In genomic region chr7:18403407-18403806, GRCm38 (mm10) we compare ENCODE assay signal across 16 mouse cellular contexts. TPM values are rescaled to one million over a fixed set of nuclear protein-coding genes. Genes with fewer than 3 reads are reported as not detected.
DNase-seq lines count a peak whose midpoint lies in the region; ATAC-seq and TF ChIP-seq lines count a peak whose summit lies in the region.
"Had no signal": no experiment of that assay in that cellular context is flagged by ENCODE, and none has a peak within 500 bp of the region (broad histone marks: within the 10 kb centered on the region; RNA-seq: fewer than 3 reads in every experiment).

No protein-coding gene starts in this region.

- no peaks in the 10 kb centered on the region for H3K27me3 ChIP-seq in liver, adult 2 months (ENCODE audit: control insufficient read depth, insufficient read depth, low read length)
- H3K27me3 ChIP-seq in embryonic facial prominence, embryonic 15.5 days, result no peaks in the 10 kb centered on the region
- no peaks in the 10 kb centered on the region for H3K27me3 ChIP-seq in hindbrain, embryonic 14.5 days (ENCODE audit: control insufficient read depth, insufficient read depth, low read length)

- H3K4me2 ChIP-seq in embryonic facial prominence, embryonic 15.5 days (replicated peaks), result no peak overlapping the region
- peak overlapping the region; percentile 15; the same call in 1 of the 2 replicates for H3K4me2 ChIP-seq in hindbrain, embryonic 14.5 days (replicated peaks)

- no peak for ATAC-seq in embryonic facial prominence, embryonic 15.5 days (ENCODE audit: insufficient number of reproducible peaks, low FRiP score, low TSS enrichment, low read depth)
- no peak for ATAC-seq in hindbrain, embryonic 14.5 days (ENCODE audit: low FRiP score)

- 51% methylated on average over 11 of the region's 11 CpGs for WGBS in liver, adult 2 months
- 37% methylated on average over 11 of the region's 11 CpGs for WGBS in embryonic facial prominence, embryonic 15.5 days
- 42% methylated on average over 10 of the region's 11 CpGs for WGBS in hindbrain, embryonic 14.5 days
- 48% methylated on average over 11 of the region's 11 CpGs for WGBS in olfactory bulb, adult 2 months

- TF ChIP-seq POLR2A in liver, adult 2 months (IDR thresholded peaks at IDR 0.05; ENCODE audit: extremely low read depth, insufficient read depth, low read length), result no peak
- no peak for TF ChIP-seq POLR2A in olfactory bulb, adult 2 months (IDR thresholded peaks at IDR 0.05; ENCODE audit: insufficient read depth, low read depth, low read length)

- H3K4me1 ChIP-seq in liver, adult 2 months (ENCODE audit: control insufficient read depth, insufficient read depth, low read length), result no peaks in the 10 kb centered on the region
- no peaks in the 10 kb centered on the region for H3K4me1 ChIP-seq in embryonic facial prominence, embryonic 15.5 days
- no peaks in the 10 kb centered on the region for H3K4me1 ChIP-seq in hindbrain, embryonic 14.5 days (replicated peaks; ENCODE audit: control insufficient read depth, insufficient read depth, low read length)
- no peaks in the 10 kb centered on the region for H3K4me1 ChIP-seq in olfactory bulb, adult 2 months (ENCODE audit: control insufficient read depth, insufficient read depth, low read length)

- peaks cover 10% of the 10 kb centered on the region; the same call in 1 of the 2 replicates for H3K9me3 ChIP-seq in embryonic facial prominence, embryonic 15.5 days (replicated peaks)
- peaks cover 12% of the 10 kb centered on the region for H3K9me3 ChIP-seq in hindbrain, embryonic 14.5 days (ENCODE audit: control insufficient read depth, low read length)

- H3K27ac ChIP-seq in liver, adult 2 months (replicated peaks; ENCODE audit: insufficient read depth, low read depth, low read length), result no peak overlapping the region
- no peak overlapping the region for H3K27ac ChIP-seq in embryonic facial prominence, embryonic 15.5 days (replicated peaks)
- peak overlapping the region; percentile 14; the same call in 1 of the 2 replicates for H3K27ac ChIP-seq in hindbrain, embryonic 14.5 days
- H3K27ac ChIP-seq in olfactory bulb, adult 2 months (ENCODE audit: insufficient read depth, low read depth, low read length), result no peak overlapping the region

- peak; percentile 42 for DNase-seq in liver, adult 2 months (ENCODE audit: extremely low read depth, low read depth, low spot score)
- no peak for DNase-seq in liver
- no peak for DNase-seq in hindbrain, embryonic 14.5 days (ENCODE audit: low spot score)
- no peak for DNase-seq in urinary bladder, postnatal 36 days (ENCODE audit: low spot score in 2 of 2)
- no peak for DNase-seq in natural killer cell, adult 2 months (ENCODE audit: low spot score in 2 of 2)
- DNase-seq: cerebellum, adult 11 months; gastrocnemius, postnatal 14 days; right cerebral cortex, postnatal 4 days had no signal

- no peak for TF ChIP-seq CTCF in liver, adult 2 months (IDR thresholded peaks at IDR 0.05; ENCODE audit: low read depth, low read length)
- no peak for TF ChIP-seq CTCF in olfactory bulb, adult 2 months (IDR thresholded peaks at IDR 0.05; ENCODE audit: insufficient read depth, low read depth, low read length)

- no peaks in the 10 kb centered on the region for H3K79me2 ChIP-seq in liver, adult 2 months (ENCODE audit: control insufficient read depth, insufficient read depth, low read length)

- H3K36me3 ChIP-seq in liver, adult 2 months (ENCODE audit: control insufficient read depth, insufficient read depth, low read length), result no peaks in the 10 kb centered on the region
- H3K36me3 ChIP-seq in embryonic facial prominence, embryonic 15.5 days, result no peaks in the 10 kb centered on the region
- no peaks in the 10 kb centered on the region for H3K36me3 ChIP-seq in hindbrain, embryonic 14.5 days (replicated peaks; ENCODE audit: control insufficient read depth, insufficient read depth)

- no peak overlapping the region for H3K4me3 ChIP-seq in liver, adult 2 months (ENCODE audit: insufficient read depth, low read depth, low read length)
- peak overlapping the region; percentile 18 for H3K4me3 ChIP-seq in embryonic facial prominence, embryonic 15.5 days (replicated peaks)
- peak overlapping the region; percentile 26 for H3K4me3 ChIP-seq in hindbrain, embryonic 14.5 days (replicated peaks; ENCODE audit: low read length)
- H3K4me3 ChIP-seq in olfactory bulb, adult 2 months (ENCODE audit: insufficient read depth, low read depth, low read length), result peak overlapping the region; percentile 26; the same call in 1 of the 2 replicates

- H3K9ac ChIP-seq in liver, adult 2 months (ENCODE audit: low read depth, low read length), result no peak overlapping the region
- H3K9ac ChIP-seq in embryonic facial prominence, embryonic 15.5 days, result no peak overlapping the region
- H3K9ac ChIP-seq in hindbrain, embryonic 14.5 days, result no peak overlapping the region

RNA-seq across cellular contexts. Expression of gene Psg28, which starts 28.4 kb away (rescaled TPM):
- total RNA-seq in liver, adult 2 months (2014; rRNA removed), result not detected in 2 replicates
- not detected in 2 replicates for polyA plus RNA-seq in liver, adult 2 months (2012; rRNA removed)
- not detected in 2 replicates for polyA plus RNA-seq in embryonic facial prominence, embryonic 15.5 days (2015; fragmentation: Nextera tagmentation; extraction: Ambion mirVana)
- polyA plus RNA-seq in hindbrain, embryonic 14.5 days (2014; fragmentation: Nextera tagmentation; extraction: Ambion mirVana), result not detected in 2 replicates
- polyA plus RNA-seq in olfactory bulb, adult 2 months (2012; ENCODE audit: insufficient read depth, insufficient read length, low replicate concordance, missing spikeins), result not detected in 2 replicates
- total RNA-seq: adrenal gland, adult 8-10 months; gastrocnemius, postnatal 14 days; layer of hippocampus, postnatal 25 days had no signal
- polyA plus RNA-seq: cortical plate, adult 2 months; heart, embryonic 14.5 days; lung, embryonic 16.5 days; neural tube, embryonic 11.5 days had no signal

RNA-seq across cellular contexts. Expression of gene Psg18, which starts 48.6 kb away (rescaled TPM):
- not detected in 2 replicates for total RNA-seq in liver, adult 2 months (2014; rRNA removed)
- not detected in 2 replicates for polyA plus RNA-seq in liver, adult 2 months (2012; rRNA removed)
- not detected in 2 replicates for polyA plus RNA-seq in embryonic facial prominence, embryonic 15.5 days (2015; fragmentation: Nextera tagmentation; extraction: Ambion mirVana)
- not detected in 2 replicates for polyA plus RNA-seq in hindbrain, embryonic 14.5 days (2014; fragmentation: Nextera tagmentation; extraction: Ambion mirVana)
- not detected in 2 replicates for polyA plus RNA-seq in olfactory bulb, adult 2 months (2012; ENCODE audit: insufficient read depth, insufficient read length, low replicate concordance, missing spikeins)
- total RNA-seq: adrenal gland, adult 8-10 months; gastrocnemius, postnatal 14 days; layer of hippocampus, postnatal 25 days had no signal
- polyA plus RNA-seq: cortical plate, adult 2 months; heart, embryonic 14.5 days; lung, embryonic 16.5 days; neural tube, embryonic 11.5 days had no signal
